Mouse (Mus musculus): Measurements from ENCODE around the gene Zfp646.

GRCm38 (mm10) chr7:127840886-127841285 is 35.1 kb upstream of the Zfp646 start:
- TF ChIP-seq POLR2A (IDR thresholded peaks at IDR 0.05; ENCODE audit: extremely low read depth, insufficient read depth, low read length) = no peak
- TF ChIP-seq CTCF (IDR thresholded peaks at IDR 0.05; ENCODE audit: low read depth, low read length) = no peak
